ENCODE assay signal across 11 mouse cellular contexts in the genomic region with DNA sequence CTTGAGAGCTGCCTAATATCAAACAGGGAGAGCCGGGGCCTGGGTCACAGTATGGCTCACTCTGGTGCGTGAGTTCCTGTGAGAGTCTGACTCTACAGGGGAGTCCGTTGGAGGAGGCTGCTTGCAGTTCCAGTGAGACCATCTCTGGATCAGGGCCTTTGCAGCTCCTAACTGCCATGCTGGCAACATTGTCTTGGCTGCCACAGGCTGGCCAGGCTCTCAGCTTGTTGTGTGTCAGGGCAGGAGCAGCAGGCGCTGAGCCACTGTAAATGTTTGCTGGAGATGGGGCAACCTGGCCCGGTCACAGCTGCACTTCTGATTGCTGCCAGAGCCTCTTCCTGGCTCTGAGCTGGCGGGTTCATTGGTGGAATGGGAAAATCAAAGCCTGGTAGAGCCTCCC.
A peak's percentile ranks its signal among the peaks of the same experiment; 100 is the strongest.
DNase-seq lines count a peak whose midpoint lies in the region; ATAC-seq lines count a peak whose summit lies in the region.
"Had no signal": no experiment of that assay in that cellular context is flagged by ENCODE, and none has a peak within 500 bp of the region (broad histone marks: within the 10 kb centered on the region; RNA-seq: fewer than 3 reads in every experiment).

No protein-coding gene starts in this region.

- ATAC-seq in hindbrain, embryonic 16.5 days = peak; percentile 87
- ATAC-seq in intestine, embryonic 16.5 days = no peak

- no peaks in the 10 kb centered on the region for H3K27me3 ChIP-seq in hindbrain, embryonic 16.5 days (replicated peaks; ENCODE audit: control insufficient read depth, insufficient read depth, low read length)
- no peaks in the 10 kb centered on the region for H3K27me3 ChIP-seq in intestine, embryonic 16.5 days (replicated peaks; ENCODE audit: control insufficient read depth, insufficient read depth, low read length)

- H3K9me3 ChIP-seq in hindbrain, embryonic 16.5 days (ENCODE audit: control insufficient read depth, low read length) = no peaks in the 10 kb centered on the region
- no peaks in the 10 kb centered on the region for H3K9me3 ChIP-seq in intestine, embryonic 16.5 days (ENCODE audit: control insufficient read depth, low read length)

- no peak overlapping the region for H3K9ac ChIP-seq in hindbrain, embryonic 16.5 days (ENCODE audit: low read depth, low read length)
- H3K9ac ChIP-seq in intestine, embryonic 16.5 days (ENCODE audit: low read depth, low read length) = no peak overlapping the region

- DNase-seq in heart, adult 18-20 months = peak; percentile 2 to 3
- no peak for DNase-seq in heart, postnatal 14 days
- DNase-seq in adipocyte (ENCODE audit: low spot score) = peak; percentile 20
- DNase-seq in cerebellum, adult 9-11 months = peak; percentile 3
- no peak for DNase-seq in thymus, postnatal 14 days
- DNase-seq in thymus, postnatal 4 days = no peak
- DNase-seq: spleen, adult 18-20 months; thymus, postnatal 36 days had no signal

- no peaks in the 10 kb centered on the region for H3K36me3 ChIP-seq in hindbrain, embryonic 16.5 days (ENCODE audit: control insufficient read depth, insufficient read depth, low read length)
- H3K36me3 ChIP-seq in intestine, embryonic 16.5 days (ENCODE audit: control insufficient read depth, insufficient read depth, low read length) = no peaks in the 10 kb centered on the region

- 59% methylated on average over 6 of the region's 6 CpGs for WGBS in hindbrain, embryonic 16.5 days
- 70% methylated on average over 6 of the region's 6 CpGs for WGBS in intestine, embryonic 16.5 days

- no peaks in the 10 kb centered on the region for H3K4me1 ChIP-seq in hindbrain, embryonic 16.5 days (ENCODE audit: control insufficient read depth, insufficient read depth, low read depth, low read length)
- H3K4me1 ChIP-seq in intestine, embryonic 16.5 days (ENCODE audit: control insufficient read depth, insufficient read depth, low read length) = no peaks in the 10 kb centered on the region

- intact Hi-C loops in heart, postnatal 14 days (cut with DNase I) = no loop called here

- no peak overlapping the region for H3K4me2 ChIP-seq in hindbrain, embryonic 16.5 days (ENCODE audit: low read length)
- no peak overlapping the region for H3K4me2 ChIP-seq in intestine, embryonic 16.5 days (ENCODE audit: low read depth, low read length)

- H3K27ac ChIP-seq in hindbrain, embryonic 16.5 days (ENCODE audit: low read depth, low read length) = no peak overlapping the region
- H3K27ac ChIP-seq in intestine, embryonic 16.5 days (ENCODE audit: low read length) = no peak overlapping the region
- H3K27ac ChIP-seq: left cerebral cortex, adult 2 months had no signal

- no peak overlapping the region for H3K4me3 ChIP-seq in hindbrain, embryonic 16.5 days (ENCODE audit: low read length)
- no peak overlapping the region for H3K4me3 ChIP-seq in intestine, embryonic 16.5 days (ENCODE audit: low read length)
- H3K4me3 ChIP-seq: left cerebral cortex, adult 2 months had no signal

Comparison
In these comparisons a context has a peak if more than half of its experiments do, and no peak if none do; other contexts are left out.
1. DNase-seq: peak in heart, adult 18-20 months (2 of 2), adipocyte (single experiment) and cerebellum, adult 9-11 months (single experiment); none in heart, postnatal 14 days (0 of 2), thymus, postnatal 14 days (single experiment) and thymus, postnatal 4 days (single experiment).